Mouse (Mus musculus) layer of hippocampus, adult 9-10 months (tissue): ENCODE data around the gene Pigm.

ENCODE experiments used
- DNase-seq: peaks from one replicate; pipeline ENCODE4 v3.0.0; 2022; ENCODE audit warnings: low spot score

Gene Pigm

DNA sequence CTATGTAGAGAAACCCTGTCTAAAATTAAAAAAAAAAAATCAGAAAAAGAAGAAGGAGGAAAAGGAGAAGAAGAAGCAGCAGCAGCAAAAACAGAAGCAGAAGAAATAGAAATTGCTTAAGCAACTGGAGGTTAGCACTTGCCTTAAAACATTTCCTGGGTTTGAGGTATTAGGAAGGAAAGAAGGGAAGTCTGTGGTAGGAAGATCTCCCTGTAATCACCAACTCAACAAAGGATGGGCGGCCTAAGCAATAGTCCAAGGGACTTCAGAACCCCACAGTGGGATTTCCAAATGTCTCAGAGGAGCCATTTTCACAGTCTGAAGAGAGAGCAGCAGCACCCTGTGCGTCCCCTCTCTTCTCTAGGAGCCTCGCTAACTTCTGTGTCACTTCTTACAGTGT lies 23.9 kb upstream of the Pigm start:
- DNase-seq = no peak

DNA sequence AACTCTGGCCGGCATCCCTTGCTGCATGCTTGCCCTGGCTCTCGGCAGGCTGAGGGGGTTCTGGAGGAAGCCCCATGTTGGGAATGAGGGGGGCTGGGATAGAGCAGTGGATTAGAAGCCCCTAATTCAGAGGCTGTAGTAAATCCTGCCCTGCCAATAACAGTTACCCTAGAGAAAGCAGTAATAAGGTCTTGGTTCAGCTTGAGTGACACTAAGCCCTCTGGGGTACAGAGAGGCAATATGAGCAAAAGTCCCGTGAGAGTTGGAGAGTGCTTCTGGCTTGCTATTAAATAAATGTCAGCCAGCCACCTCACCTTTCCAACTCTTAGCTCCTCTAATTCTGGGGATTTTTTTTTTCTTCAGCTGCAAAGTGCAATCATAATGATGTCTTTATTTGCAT lies 21.0 kb upstream of the Pigm start:
- no peak for DNase-seq

DNA sequence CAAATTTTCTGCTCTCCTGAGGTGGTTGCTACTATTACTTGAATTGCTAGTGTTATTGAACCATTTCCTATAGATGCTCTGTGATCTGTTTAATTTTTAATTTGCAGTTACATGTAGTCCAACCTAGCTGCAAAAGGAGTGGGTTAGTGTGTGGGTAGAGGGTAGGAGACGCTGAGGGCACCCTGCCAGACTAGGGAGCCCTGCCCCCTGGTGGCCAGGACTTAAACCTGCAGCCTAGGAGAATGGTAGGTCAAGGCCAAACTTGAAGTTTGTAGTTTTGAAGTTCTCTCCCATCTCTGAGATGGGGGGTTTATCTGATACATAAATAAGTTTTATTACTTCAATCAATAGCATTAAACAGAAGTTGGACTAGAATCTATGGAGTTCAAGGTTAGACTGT lies 18.8 kb upstream of the Pigm start:
- DNase-seq = no peak

DNA sequence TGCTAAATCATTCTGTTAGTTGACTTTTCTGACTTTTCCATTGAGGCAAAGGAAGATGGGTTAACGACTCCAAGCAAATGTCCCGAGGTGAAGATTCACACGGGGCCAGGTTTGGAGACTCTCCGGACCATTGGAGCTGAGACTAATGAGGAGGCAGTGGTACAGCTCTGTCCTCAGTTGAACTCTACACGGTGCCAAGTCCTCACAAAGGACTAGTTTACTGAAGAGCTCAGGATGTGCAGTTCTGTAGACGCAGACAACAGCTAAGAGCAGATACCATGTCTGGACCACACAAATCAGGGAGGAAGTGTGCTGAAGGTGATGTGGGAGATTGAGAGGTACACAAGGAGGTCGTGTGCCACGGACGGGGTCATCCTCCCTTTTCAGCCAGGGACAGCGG lies 18.0 kb upstream of the Pigm start:
- DNase-seq = no peak

DNA sequence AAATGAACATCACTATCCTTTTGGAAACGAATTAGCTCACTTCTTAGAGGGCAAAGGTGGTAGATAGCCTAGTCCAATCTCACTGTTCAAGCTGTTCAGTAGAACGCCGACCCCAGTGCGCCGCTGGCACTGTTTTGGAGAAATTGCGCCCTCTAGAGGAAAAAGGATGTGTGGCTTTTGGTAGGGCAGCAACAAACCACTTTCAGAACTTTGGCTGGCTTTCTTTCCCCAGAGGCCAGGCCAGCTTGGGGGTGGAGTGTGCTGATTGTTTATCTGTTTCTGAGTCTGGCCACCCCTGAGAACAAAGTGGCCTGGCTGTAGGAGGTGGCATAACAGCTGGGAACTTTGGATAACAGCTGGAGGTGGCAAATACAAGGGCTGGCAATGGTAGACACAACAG lies 11.7 kb upstream of the Pigm start:
- peak; percentile 68 for DNase-seq

DNA sequence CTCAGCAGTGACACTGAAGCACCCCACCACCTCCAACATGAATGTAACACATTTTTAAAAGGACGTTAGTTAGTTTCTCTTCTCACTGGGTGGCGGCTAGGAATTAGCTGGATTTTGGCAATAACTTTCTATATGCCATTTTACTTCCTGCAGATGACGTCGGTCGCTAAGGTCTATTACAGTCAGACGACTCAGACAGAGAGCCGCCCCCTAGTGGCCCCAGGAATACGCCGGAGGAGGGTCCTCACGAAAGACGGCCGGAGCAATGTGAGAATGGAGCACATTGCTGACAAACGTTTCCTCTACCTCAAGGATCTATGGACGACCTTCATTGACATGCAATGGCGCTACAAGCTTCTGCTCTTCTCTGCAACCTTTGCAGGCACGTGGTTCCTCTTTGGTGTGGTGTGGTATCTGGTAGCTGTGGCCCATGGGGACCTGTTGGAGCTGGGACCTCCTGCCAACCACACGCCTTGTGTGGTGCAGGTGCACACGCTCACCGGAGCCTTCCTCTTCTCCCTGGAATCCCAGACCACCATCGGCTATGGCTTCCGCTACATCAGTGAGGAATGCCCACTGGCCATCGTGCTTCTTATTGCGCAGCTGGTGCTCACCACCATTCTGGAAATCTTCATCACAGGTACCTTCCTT lies 7.5 kb upstream of the Pigm start:
- no peak for DNase-seq

DNA sequence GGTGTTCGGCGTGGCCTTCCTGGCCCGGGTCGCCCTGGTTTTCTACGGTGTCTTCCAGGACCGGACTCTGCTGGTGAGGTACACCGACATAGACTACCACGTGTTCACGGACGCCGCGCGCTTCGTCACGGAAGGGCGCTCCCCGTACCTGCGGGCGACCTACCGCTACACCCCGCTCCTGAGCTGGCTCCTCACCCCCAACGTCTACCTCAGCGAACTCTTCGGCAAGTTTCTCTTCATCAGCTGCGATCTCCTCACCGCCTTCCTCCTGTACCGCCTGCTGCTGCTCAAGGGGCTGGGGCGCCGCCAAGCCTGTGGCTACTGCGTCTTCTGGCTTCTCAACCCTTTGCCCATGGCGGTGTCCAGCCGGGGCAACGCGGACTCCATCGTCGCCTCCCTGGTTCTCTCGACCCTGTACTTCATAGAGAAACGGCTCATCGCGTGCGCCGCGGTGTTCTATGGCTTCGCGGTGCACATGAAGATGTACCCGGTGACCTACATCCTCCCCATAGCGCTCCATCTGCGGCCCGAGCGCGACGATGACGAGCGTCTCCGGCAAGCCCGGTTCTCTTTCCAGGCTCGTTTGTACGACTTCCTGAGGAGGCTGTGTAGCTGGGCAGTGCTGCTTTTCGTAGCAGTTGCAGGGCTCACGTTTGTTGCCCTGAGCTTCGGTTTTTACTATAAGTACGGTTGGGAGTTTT lies 562 bp downstream of the Pigm start:
- no peak for DNase-seq

DNA sequence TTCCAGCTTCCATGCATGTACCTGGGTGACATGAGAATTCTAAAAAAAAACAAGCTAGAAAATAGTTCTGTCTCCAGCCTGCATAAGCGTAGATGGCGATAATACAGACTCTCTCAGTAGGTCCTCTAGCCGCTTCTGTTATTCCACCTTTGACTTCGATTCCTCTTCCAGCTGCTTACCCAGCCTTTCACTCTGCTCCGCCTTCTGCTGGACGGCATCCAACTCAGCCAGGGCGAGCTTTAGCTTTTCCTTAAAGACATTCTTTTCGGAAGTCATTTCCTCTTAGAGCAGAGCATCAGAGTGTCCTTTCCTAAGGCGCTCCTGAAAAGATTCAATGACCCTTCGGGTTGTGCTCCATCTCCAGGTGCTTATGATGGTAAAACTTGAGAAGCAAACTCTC lies 3.7 kb downstream of the Pigm start:
- no peak for DNase-seq

DNA sequence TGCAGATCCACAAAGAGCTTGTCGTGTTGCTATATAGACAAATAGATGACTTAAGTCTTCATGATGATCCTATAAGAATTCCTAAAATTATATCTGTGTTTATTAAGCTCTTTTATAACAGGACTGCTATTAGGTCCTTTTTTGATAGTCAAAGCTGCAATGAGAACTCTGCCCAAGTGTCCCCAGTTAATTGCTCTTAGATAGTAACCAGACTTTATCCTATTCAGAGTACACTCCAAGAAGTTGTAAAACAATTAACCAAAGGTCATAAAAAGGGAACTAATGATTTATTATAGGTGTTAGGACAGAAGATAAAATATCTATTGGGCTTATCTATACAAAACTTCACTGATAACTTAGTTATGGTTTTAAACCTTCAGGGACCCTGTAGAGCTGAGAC lies 5.7 kb downstream of the Pigm start:
- DNase-seq = no peak

DNA sequence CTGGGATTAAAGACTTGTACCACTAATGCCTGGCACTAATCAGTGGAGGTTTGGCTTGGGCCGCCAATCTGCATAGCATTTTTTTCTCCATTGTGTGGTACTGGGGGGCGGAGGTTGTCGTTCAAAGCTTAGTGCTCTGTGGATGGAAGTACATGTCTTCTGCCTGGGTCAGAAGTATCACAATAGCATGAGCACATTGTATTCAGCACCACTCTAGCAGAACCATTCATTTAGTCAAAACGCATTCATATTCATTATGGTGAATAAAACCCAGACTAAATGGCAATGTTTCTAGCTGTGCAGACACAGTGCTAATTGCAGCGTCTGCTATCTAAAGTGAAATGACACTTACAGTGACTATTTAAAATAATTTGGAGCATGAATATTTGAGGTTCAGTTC lies 10.9 kb downstream of the Pigm start:
- no peak for DNase-seq

DNA sequence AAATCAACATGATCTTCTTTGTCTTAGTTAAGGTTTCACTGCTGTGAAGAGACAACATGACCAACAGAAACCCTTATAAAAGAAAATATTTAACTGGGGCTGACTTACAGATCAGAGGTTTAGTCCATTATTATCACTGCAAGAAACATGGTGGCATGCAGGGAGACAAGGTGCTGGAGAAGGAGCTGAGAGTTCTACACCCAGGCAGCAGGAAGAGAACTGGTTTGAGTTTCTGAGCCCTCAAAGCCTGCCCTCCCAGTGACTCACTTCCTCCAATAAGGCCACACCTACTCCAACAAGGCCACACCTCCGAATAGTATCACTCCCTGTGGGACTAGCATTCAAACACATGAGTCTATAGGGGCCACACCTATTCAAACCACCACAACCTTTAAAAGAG lies 14.4 kb downstream of the Pigm start:
- no peak for DNase-seq

DNA sequence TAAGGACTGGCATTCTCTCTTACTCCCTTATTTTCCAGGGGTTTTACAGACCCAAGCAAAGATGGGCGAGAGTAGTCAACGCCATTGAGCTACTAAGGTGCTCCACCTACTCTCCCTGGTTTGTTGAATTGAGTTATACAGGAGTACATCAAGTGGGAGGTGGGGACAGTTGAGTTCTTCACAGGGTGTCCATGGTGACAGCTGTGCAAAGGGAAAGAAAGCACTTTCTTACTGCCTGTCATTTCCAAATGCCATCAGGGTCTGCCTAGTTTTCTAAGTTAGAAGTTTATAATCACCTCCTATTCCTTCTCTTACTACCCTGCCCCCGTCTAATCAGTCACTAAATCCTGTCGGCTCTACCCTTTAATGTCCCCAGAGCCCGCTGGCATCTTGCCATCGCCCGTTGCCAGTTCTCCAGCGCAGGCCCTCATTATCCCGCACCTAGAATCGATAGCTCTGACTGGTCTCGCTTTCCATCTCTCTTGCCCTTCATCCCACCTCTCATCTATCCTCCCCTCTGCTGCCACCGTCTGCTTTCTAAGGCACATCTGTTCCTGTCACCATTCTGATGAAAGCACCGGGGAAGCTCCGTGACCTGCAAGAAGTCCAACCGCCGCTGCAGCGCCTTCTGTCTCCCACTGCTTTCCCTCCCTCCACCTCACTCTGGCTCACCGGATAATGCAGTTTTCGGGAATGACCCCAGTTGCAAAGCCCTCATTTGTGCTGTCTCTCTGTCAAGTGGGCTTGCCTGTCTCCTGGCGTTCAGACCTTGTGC lies 15.6 kb downstream of the Pigm start:
- DNase-seq = no peak

DNA sequence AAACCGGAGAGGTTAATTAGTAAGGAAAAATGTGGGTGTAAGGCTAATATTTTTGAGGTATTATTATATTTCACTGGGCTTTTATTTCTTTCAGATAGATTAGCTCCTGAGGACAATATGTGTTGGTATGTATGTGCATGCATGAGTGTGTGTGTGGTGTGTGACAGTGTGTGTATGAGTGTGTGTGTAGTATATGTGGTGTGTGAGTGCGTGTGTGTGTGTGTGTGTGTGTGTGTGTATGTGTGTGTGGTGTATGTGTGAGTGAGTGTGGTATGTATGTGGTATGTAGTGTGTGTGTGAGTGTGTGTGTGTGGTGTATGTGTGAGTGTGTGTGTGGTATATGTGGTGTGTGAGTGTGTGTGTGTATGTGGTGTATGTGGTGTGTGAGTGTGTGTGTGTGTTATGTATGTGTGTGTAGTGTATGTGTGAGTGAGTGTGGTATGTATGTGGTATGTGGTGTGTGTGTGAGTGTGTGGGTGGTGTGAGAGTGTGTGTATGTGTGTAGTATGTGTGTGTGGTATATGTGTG lies 16.4 kb downstream of the Pigm start:
- DNase-seq = no peak

DNA sequence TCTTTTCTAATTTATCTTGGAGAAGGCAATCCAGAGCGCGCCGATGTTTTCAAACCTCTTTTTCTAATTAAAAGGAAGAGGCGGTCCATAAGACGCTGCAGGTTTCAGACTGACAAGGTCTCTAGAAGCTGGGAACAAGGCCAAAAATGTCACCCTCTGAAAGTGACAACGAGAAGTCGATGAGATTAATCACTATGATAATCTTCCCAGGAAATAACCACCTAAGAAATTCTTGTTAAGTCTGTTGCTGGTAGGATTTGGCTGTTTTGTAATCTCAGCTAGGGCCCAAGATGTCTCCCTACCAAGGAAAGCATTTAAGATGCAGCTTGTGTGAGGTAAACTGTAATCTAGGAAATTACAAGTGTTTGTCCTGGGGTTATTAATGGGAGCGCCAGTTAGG lies 17.4 kb downstream of the Pigm start:
- DNase-seq = no peak

DNA sequence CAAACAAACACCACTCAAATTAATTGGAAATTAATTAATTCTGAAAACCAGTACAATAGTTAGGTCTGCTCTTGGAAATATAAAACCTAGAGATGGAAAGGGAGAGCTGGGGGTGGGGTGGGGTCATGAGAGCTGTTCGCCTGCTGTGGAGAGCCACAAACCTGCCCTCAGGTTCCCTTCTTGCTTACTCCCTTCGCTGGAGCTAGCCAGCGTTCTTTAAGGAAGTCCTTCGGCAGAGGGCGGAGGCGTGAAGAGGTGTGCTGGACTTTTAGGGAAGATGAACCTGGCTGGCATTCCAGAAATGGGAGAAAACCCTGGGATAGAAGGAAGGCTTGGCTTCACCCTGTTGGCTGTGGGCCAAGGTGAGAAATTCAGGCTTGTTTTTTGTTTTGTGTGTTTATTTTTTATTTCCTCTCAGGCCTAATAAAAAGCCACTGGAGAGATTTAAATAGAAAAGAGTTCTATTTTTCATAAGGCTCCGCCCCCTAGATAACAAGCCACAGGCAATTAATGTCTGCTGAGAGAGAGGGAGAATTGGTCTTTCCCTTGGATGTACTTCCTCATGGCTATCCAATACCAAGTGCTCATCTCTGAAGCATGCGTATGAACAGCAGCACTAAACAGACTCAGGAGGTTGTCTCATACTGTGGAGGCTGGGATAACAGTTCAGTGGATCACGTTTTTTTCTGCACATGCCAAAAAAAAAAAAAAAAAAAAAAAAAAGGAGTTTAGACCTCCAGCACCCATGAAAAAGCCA lies 20.8 kb downstream of the Pigm start:
- DNase-seq = no peak

DNA sequence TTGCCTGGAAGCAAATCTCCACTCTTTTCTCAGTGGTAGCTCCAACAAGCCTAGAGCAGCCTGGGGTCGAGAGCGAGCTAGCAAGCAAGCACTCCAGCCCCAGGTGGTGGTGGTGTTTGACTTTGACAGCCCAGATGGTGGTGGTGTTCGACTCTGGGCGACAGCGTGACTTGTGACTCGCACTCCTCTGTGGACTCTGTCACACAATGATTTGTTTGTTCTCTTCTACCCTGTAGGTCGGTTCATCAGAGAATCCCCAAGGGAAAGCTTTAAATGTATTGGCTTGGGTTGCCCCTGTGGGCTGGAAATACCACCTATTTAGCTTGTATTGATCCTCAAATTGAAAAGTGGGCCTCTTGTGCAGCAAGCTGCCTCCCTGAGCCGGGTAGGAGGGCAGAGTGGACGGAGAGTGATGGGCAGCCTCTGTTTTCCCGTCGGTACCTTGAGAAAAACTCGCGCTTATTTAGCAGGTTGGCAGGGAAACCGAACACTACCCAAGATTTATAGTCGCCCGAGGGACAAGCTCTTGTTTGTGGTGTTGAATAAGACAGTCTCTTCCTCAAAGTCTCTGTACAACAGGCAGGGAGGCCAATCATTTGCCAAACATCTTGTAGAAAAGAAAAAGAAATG lies 29.8 kb downstream of the Pigm start:
- DNase-seq = no peak

DNA sequence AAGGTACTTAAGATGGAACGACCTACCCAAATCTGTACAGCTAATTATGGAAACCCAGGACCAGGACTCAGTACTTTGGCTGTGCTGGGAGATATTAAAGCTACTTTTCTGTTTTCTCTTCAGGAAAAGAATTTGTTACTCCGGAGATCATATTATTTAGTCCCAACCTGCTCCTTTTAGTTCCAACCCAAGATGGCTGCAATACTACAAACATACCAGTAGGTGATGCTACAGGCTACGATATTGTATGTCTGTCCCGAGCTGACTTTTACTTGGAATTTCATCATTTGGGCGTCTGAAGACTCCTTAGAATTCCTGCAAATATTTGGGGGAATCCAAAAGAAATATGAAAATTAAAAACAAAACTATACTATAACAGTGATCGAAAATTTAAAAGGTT lies 32.6 kb downstream of the Pigm start:
- DNase-seq = peak; percentile 41

DNA sequence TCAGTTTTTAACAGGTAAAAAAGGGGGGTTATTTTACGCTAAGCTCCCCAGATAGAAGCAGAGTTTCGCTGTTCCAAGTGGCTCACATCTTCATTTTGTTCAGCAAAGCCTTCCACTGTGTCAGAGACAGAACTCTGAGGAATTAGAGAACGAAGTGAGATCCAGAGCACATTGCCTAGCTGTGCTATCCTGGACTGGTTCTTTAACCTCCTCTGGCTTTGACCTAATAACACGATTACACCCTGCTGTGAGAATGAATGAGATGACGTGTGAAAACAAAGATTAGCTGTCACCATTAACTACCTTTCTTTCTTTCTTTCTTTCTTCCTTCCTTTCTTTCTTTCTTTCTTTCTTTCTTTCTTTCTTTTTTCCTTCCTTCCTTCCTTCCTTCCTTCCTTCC lies 33.1 kb downstream of the Pigm start:
- no peak for DNase-seq

DNA sequence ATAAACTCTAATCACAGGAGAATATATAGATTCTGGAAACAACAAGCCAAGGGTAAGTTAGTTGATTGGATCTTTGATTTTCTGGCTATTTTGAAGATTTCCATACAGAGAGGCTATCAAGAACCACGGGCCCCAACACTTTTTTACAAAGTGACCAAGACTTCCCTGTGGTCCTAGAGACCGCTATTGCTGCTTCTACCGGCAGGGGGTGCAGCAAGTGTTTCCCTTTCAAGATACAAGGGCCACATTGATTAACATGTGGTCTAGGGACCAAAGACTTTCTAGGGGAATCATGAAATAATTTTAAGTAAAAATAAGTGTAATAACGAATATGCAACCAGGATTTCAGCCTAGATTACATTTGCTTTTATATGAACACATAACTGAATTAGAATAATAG lies 34.5 kb downstream of the Pigm start:
- DNase-seq = peak; percentile 38

DNA sequence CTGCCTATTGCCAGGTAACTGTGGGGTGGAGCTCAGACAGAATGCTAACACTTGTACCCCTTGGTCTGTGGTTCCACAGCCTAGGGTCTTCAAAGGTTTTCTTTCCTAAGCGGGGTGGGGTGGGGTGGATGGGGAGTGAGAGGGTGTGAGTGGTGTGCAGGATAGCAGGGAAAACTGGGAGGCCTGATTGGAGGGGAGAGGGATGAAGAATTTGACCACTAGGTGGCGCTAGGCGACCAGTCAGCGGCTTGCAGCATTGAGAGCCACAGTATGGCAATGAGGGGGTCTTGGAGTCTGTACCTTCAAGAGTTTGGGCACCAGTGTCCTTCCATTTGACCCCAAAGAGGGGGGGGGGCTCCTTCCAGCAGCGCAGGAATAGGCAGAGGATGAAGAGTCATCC lies 35.9 kb downstream of the Pigm start:
- DNase-seq = peak; percentile 71

DNA sequence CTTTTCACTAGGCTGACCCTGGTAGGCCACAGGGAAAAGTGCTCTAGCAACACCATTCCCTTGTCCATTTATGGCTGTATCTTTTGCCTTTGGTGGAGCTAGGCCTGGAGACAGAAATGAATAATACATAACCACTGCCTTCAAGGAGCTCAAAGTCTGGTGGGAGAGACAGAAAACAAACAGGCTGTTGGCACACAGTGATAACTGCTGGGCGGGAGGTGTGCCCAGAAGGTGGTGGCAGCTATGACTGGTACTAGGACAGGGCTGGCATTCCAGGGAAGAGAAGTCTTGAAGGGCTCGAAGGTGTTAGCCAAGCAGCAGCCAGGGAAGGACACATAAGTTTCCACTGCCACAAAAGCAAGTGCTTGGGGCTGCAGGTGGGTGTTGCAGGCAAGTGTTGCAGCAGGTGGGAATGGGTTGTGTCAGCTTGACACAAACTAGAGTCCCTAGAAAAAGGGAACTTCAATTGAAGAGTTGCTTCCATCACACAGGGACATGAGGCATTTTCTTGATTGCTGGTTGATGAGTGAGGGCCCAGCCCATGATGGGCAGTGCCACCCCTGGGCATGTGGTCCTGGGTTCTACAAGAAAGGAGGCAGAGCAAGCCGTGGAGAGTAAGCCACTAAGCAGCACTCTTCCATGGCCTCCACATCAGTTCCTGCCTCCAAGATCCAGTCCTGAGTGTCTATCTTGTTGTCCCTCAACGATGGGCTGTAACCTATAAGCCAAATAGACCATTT lies 37.3 kb downstream of the Pigm start:
- DNase-seq = no peak
